Mouse (Mus musculus) left cerebral cortex, postnatal 36 days (tissue): ENCODE results near the gene Clic3. TPM values are rescaled to one million over a fixed set of nuclear protein-coding genes. Genes with fewer than 3 reads are reported as not detected.
A peak's percentile ranks its signal among the peaks of the same experiment; 100 is the strongest.

Source experiments
- DNase-seq, 2 experiments: peaks; one replicate each; pipeline ENCODE4 v3.0.0; 2021 to 2022; ENCODE audit warnings: low spot score in 2 of 2, mixed read lengths in 1 of 2
- intact Hi-C: fragments of 180-260 bp; cut with DNase I; formaldehyde crosslinking; loops from one replicate; pipeline ENCODE4 v1.15.1; 2025
- total RNA-seq, 2 experiments: library from RNA; stranded (reverse); gene quantifications; 2 replicates each; pipeline ENCODE4 v1.2.3; 2021

Clic3 gene
- total RNA-seq, 2 experiments from 2014 or later: 0.69 TPM; not detected in 1

DNA sequence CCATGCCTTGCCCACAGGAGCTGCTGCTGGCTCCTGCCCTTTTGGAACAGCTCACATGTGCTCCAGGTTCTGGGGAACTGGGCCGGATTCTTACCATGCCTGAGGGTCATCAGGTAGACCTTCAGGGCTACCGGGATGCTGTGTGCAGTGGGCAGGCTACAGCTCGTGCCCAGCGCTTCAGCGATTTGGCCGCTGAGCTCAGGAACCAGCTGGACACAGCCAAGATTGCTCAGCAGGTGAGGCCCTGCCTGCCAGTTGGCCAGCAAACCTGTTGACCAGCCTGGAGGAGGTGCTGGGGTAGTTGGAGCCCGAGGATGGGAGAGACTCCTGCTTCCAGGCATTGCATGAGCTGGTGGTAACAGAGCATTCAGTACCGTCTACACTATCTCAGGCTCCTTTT is 22.3 kb upstream of the Clic3 start:
- intact Hi-C loops: no loop called here
- DNase-seq: no peak

DNA sequence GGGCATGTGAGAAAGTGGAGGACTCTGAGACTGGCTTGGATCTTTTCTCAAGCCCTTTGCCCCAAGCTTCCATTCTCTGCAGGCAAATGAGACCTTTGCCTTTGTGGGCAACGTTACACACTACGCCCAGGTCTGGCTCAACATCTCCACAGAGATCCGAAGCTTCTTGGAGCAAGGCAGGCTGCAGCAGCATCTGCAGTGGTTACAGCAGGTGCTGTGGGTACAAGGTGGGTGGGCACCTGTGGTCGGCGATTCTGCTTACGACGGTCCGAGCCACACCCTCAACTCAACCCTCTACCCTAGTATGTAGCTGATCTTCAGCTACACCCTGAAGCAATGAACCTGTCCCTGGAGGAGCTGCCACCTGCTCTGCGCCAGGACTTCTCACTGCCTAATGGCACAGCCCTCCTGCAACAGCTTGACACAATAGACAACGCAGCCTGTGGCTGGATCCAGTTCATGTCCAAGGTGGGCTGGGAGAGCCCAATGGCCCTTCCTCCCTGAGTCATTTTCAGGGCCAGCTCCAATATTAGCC is 20.3 kb upstream of the Clic3 start:
- no peak for DNase-seq
- intact Hi-C loops: no loop called here

DNA sequence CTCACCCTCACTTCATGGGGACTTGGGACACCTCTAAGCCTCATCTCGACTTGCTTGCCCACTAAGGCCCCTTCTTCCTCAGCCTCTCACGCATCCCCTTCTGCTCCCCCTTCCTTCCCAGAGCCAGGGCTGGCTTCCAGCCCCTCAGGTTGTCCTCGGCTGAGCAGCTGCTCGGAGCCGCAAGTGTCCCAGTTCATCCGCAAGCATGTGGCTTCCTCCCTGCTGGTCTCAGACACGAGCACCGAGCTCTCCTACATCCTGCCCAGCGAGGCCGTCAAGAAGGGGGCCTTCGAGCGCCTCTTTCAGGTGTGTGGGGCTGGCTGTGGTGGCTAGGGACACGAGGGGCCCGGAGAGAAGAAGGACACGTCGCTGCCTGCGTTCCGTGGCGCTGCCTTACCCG is 15.6 kb upstream of the Clic3 start:
- DNase-seq: no peak
- intact Hi-C loops: no loop called here

DNA sequence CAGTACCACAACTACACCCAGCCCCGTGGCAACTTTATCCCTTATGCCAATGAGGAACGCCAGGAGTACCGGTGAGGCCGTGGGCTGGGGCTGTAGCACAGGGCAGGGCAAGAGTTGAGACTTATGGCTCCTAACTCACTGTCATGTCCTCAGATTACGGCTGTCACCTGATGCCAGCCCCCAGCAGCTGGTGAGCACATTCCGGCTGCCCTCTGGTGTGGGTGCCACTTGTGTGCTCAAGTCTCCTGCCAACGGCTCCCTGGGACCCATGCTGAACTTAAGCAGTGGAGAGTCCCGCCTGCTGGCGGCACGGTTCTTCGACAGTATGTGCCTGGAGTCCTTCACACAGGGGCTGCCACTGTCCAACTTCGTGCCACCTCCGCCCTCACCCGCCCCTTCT is 14.0 kb upstream of the Clic3 start:
- intact Hi-C loops: no loop called here
- DNase-seq: no peak

DNA sequence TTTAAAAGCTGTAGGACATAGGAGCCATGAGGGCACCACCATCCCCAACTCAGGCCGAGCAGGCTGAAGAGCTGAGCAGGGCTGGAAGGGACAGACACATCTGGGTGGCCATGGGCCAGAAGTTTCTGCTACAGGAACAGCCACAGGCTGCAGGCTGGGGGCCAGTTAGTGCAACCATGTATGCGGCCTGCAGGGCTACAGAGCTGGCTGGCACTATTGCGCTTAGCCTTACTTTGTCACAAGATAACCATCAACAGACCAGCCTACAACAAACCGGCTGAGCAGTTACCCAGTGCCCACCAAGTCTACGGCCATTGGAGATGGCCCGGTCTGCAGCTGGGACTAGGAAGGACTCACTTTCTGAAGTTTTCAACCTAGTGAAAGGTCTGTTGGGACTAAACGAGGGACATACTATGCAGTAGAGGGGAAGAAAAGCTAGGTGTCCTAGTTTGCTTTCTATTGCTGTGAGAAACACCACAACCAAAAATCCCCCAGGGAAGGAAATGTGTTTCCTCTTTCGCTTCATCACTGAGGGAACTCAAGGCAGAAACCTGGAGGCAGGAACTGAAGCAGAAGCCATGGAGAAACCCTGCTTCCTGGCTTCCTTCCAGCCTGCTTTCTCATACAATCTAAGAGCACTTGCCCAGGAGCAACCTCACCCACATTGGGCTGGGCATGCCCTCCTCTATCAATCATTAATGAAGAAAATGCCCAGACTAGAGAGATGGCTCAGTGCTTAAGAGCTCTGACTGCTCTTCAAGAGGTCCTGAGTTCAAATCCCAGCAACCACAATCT is 5.6 kb upstream of the Clic3 start:
- intact Hi-C loops: no loop called here
- no peak for DNase-seq

DNA sequence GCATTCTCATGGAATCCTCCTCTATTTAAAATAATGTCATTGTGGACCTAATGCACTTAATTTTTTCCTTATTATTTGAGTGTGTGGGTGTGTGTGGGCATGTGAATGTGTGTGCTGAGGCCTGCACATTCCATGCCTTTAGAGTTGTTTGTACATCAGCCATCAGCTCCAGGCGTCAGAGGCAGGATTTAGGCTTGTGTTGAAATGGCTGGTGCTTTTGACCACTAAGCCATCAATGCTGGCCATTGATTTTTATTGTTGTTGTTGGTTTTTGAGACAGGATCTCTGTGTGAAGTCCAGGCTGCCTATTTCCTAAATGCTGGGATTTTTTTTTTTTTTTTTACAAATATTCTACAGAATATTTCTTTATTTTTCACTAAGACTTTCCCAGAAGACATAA is 3.7 kb upstream of the Clic3 start:
- intact Hi-C loops: no loop called here
- no peak for DNase-seq

DNA sequence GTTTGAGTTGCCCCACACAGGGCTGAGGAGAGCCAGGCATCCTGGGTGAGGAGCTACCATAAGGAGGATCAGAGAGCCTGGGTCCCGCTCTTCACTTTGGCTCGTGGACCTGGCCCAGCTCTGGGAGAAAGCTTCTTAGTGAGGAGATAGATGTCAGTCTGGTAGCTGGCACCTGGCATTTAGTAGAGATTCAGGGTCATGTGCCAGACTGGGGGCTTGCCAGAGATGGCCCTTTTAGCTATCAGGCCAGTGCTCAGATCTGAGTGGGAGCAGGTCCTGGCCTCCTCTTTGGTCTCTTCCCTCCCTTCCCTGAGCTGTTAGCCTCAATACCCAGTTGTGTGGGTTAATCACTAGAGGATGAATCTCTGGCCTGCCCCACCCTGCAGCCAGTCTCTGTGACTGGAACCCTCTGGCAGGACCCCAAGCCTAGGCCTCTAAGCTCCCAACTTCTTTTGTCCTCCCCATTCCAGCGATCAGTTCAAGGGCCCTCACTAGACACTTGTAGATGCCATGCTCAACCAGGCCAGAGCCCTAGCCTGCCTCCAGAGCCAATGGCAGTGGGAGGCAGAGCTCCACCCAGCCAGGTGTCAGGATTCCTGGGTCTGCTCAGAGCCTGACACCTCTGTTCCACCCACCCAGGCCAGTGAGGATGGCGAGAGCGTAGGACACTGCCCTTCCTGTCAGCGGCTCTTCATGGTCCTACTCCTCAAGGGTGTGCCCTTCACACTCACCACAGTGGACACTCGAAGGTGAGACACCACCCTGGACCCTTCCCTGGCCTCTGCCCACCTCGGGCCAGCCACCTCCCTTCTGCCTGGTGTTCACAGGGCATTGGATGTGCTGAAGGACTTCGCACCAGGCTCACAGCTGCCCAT is 621 bp downstream of the Clic3 start:
- intact Hi-C loops: no loop called here
- DNase-seq: no peak

DNA sequence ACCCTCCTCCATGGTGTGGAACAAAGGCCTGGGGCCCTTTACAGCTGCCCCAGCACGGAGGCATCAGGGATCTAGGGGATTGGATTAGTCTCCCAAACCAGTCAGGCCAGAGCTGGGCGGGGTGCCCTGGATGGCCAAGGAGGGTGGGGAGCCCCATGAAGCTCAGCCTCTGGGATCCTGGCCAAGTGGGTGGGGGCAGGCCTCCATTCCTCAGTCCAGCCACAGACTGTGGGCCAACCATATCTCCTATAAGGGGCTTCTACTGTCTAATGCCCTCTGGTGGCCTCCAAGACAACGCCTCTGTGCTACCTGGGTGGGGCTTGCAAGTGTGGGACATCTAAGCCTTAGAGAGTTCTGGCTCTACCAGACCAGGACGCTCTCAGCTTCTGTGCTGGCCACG is 2.3 kb downstream of the Clic3 start:
- intact Hi-C loops: no loop called here
- no peak for DNase-seq

DNA sequence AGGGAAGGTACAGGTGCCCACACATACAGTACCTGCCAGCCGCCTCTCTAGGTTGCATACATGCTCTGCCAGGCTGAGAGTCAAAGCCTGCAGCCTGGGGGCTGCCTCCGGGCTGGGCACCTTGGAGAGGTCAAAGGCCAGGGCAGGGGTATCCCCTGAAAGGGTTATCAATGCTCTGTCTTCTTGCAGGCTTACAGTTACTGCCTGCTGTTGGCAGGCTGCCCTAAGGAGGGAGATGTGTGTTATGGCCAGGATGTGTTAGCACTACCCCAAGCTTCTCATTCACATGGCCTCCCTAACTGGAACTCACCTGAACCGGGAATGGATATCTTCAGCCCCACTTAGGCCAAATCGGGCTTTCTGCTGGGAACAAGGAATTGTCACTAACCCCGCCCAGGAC is 3.5 kb downstream of the Clic3 start:
- DNase-seq: no peak
- intact Hi-C loops: loop anchor here (2.0 kb wide), 2 partner anchors 29 to 41 kb away; partner anchors contain the start of genes C8g and Fbxw5

DNA sequence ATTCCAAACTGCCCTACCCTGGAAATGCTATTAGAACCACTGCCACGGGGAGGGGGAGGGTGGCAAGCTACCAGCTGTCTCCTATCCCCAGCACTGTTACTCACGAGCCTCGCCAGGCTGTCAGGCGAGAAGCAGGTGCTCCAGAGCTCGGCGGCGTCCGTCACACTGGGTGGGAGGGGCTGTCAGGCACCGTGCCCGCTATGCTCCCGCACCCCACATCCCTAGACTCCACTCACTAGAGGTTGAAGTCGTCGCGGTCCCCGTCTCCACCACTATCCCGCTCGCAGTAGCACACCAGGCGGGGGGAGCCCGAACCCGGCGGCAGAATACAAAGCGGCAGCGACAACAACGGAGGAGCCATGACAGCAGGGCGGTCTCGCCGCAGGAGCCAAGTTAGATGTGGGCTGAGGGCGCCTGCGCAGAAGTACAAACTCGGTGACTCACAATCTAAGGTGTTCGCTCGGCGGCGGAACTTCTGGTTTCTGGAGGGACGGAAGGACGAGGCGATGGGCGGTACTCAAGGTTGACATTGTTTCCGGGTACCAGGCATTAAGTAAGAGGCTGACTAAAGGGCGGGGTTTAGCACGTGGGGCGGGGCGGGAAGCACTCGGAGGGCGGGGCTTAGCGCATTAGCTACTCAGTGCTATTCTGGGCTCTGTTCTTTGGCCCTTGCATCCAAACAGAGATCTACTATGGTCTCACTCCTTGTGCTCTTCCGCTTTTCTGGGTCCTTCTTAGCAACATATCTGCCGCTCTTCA is 4.1 kb downstream of the Clic3 start, which contains the start of gene Paxx:
Gene Paxx, minus strand, starts transcription at position 544 of the 759 bp plus-strand sequence.
- intact Hi-C loops: loop anchor here (2.0 kb wide), 2 partner anchors 30 to 40 kb away; partner anchors contain the start of genes C8g and Fbxw5

DNA sequence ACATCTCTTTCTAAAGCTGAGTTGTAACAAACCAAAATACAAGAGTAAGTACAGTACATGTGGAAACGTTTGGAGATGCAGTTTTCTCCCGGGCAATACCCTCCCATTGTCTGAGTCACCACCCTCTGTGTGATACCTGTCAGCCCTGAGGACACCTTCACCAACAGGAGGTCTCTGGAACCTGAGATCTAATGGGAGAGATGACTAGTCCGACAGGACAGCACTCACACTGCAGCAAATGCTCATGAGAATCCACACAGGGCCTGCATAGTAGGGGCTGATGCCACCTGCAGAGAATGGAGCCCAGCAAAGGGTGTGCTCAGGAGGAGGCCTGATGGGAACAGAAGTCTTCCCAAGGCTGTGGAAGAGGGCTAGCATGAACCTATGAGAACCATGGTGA is 4.8 kb downstream of the Clic3 start:
- intact Hi-C loops: loop anchor here (2.0 kb wide), 2 partner anchors 31 to 39 kb away; partner anchors contain the start of genes C8g and Fbxw5
- no peak for DNase-seq

More for the DNA sequence above, 4.1 kb downstream of the Clic3 start, which contains the start of gene Paxx:
- peak; percentile 95 to 96 for DNase-seq

DNA sequence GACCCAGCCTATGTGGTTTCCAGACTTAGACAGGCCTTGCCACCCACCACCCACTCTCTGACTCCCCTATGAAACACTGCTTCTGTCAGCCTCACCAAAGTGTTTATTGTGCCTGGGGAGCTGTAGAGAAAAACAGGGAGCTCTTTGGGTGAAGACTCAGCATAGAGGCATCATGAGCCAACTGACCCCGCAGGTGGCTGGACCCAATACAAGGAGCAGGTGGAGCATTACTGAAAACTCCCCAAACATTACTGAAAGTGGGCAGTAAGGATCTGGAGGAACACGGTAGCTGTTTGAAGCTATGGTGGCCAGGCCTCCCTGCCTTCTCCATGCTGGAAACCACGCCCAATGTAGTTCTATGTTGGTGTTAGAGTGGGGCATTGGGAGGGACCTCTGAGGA is 7.0 kb downstream of the Clic3 start:
- DNase-seq: no peak
- intact Hi-C loops: no loop called here

DNA sequence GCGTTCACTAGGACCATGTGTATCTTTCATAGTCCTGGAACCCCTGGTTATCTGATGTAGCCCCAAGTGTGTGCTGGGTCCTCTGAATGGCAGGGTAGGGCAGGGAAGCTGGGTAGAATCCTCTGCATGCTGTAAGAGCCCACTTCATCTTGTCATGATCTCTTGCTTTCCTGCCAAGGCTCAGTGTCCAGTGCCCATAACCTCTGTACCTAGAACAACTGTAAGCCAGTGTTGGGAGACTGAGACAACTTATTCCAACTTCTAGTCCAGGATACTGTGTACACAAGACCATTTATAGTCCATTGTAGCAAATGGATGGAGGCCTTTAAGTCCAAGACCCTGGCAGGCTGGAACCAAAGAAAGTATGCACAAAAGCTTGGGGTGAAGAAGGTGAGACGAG is 8.6 kb downstream of the Clic3 start:
- DNase-seq: no peak
- intact Hi-C loops: no loop called here

DNA sequence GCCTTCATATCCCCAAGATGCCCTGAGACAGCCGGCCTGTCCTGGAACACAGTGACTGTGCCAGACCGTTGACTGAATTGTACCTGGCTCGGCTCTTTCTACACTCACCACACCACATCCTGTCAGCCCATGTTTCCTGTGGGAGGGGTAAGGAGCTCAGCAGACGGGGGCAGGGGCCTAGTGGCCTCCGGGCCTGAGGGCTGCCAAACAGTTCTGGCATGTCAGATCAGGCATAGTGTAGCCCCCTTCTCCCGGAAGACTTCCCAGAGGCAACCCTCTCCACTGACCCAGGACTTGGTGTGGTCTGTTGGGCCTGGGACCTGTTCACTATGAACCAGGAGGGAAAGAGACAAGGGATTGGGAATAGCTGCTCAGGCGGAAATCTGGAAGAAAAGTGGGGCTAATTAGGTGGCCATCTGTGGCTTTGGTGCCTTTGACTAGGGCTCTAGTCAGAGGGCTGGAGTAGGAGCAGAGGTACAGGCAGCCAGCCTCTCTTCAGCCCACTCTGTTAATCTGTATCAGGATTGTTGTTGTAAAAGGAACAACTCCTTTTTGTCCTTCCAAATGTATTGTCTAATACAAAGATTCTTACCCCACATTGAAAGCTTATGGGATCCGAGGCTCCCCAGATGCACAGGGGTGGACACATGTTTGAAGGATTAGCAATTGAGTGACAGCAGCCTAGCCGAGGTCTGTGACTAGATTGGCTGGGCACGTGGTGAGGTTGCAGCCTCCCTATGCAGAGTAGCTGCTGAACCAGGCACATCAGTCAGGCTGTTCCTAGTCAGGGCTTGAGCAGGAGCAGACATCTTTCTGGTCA is 9.4 kb downstream of the Clic3 start:
- intact Hi-C loops: no loop called here
- DNase-seq: no peak

DNA sequence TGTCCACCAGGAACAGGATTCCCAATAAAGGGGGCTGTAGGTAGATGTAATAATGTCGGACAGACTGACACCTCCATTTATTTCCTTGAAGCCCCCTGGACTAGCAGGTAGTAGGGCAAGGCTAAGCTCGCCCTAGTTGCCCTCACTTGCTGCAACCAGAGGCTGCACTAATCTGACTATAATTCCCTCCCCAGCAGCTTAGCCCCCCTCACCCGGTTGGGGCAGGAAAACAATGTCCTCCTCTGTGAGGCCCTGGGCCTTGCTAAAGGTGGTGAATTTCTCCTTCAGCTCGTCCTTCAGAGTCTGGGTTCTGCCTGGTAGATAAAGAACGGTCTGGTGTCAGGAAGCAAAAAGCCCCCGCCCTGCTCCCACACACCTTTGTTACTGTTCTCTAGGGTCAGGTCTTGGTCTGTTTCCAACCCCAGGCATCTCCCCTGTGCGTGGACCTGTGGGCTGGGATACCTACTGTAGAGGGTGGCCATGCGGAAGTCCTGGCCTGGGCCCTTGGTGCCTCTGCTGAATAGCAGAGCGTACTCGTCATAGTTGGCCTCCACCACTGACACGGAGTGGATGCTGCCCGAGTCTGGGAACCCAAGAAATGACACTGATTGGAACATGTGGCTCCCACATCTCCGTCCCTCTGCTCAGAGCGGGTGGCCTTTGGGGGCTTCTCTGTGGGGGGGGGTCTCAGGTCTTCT is 11.1 kb downstream of the Clic3 start:
- intact Hi-C loops: no loop called here
- DNase-seq: no peak

DNA sequence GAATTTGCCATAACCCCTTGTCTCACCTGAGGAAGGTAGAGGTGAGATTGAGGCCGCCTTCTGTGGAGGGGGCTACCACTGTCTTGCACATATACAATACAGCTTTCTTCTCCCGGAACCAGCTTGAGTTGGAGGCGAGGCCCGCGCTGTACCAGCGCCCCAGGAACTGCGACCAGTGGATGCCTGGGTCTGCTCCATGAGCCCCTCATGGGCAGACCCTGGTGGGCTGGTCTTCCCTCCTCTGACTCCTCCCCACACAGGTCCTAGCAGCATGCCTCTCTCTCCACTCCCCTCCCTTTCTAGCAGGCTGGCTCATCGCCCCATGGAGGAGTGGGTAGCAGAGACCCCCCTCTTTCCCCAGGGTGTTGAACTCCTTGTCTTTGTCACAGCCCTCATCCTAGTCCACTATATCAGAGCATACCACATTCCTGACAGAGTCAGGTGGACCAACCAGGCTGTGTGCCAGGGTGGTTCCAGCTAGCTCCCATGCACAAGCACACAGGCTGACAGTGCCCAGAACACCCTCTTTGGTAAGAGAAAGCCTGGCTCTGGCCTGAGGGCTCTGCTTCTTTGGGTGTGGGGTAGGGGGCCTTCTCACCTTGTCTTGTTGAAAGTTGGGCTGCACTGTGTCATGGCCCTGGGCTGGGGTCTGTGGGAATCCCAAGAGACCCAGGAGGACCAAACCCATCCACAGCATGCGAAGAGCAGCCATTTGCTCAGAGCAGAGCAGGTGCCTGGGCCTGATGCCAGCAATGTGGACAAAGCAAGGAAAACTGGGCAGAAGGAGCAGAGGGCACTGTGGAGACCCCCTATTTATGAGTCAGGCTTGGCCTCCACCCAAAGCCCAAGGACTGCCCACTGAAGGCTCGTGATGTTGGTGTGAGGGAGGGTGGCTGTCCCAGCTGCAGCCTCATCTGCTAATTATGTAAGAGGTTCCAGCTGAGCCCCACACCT is 12.6 kb downstream of the Clic3 start:
- DNase-seq: peak in 1 of 2 experiments; percentile 48
- intact Hi-C loops: no loop called here

DNA sequence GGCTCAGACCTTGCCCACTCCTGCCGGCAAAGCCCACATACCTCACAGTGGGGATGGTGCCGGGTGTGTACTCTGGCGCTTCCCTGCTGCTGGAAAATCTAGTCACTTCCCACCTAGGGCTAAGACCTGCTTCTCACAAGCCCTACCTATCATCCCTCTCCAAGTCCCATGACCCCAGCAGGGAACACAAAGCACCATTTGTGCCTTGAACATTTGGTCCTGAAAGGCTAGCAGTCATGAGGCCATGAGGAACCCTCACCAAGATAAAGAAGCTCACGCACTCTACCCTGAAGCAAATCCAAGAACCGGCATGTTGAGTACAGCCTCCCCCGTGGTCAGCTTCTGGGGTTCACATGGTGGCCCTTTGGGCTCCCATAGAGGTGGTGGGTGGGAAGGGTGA is 13.3 kb downstream of the Clic3 start, which contains the start of gene Ptgds:
Gene Ptgds, minus strand, starts transcription at position 78 of the 400 bp plus-strand sequence.
- intact Hi-C loops: no loop called here
- DNase-seq: no peak
